Mouse (Mus musculus) midbrain, embryonic 10.5 days (tissue): Measurements from ENCODE around the gene Ppl. TPM values are rescaled to one million over a fixed set of nuclear protein-coding genes. Genes with fewer than 3 reads are reported as not detected.

Experiments used
- DNase-seq: peaks from one replicate; pipeline ENCODE4 v3.0.0-alpha.2; 2017; ENCODE audit warnings: low spot score
- H3K27ac ChIP-seq: fragments of 300-500 bp; sonication (generic); replicated peaks from 2 replicates; pipeline ENCODE4 v1.5.1; 2016; ENCODE audit warnings: mild to moderate bottlenecking
- H3K27me3 ChIP-seq: fragments of 300-500 bp; sonication (generic); 2 replicates; pipeline ENCODE4 v1.6.1; 2016; ENCODE audit warnings: low read depth, mild to moderate bottlenecking; ENCODE audit not compliant: poor library complexity, severe bottlenecking
- H3K36me3 ChIP-seq: fragments of 300-500 bp; sonication (generic); 2 replicates; pipeline ENCODE4 v1.6.1; 2016; ENCODE audit warnings: mild to moderate bottlenecking, moderate library complexity
- H3K4me1 ChIP-seq: fragments of 300-500 bp; sonication (generic); 2 replicates; pipeline ENCODE4 v1.6.1; 2016
- H3K4me3 ChIP-seq: fragments of 300-500 bp; sonication (generic); 2 replicates; pipeline ENCODE4 v1.5.1; 2016; ENCODE audit warnings: mild to moderate bottlenecking, moderate library complexity
- H3K9me3 ChIP-seq: fragments of 300-500 bp; sonication (generic); replicated peaks from 2 replicates; pipeline ENCODE4 v1.6.1; 2016; ENCODE audit warnings: mild to moderate bottlenecking
- WGBS: fragments of 180-500 bp; shearing (Covaris S2); methylation state at CpG from one replicate; pipeline ENCODE4 v1.1.7; 2016; 5-methylcytosine and 5-hydroxymethylcytosine counted together
- polyA plus RNA-seq: library from polyadenylated mRNA; unstranded; fragments of >200 nt; fragmentation: Nextera tagmentation; extraction: Ambion mirVana; gene quantifications from 2 replicates; pipeline ENCODE4 v1.2.1, GENCODE M21; 2016

Ppl gene
- polyA plus RNA-seq, 1 experiment from 2014 or later = 0.68 TPM

GRCm38 (mm10) chr16:5145570-5145969, 13.3 kb upstream of the Ppl start:
- Histone ChIP-seq H3K27me3 (peaks cover 40% of the 10 kb centered on the region), H3K27ac (no peak overlapping the region; the same call in 1 of the 2 replicates), H3K4me1 (peaks cover 18% of the 10 kb centered on the region), H3K4me3 (no peak overlapping the region), H3K36me3 (no peaks in the 10 kb centered on the region), H3K9me3 (no peaks in the 10 kb centered on the region)
- WGBS = 0% methylated on average over 7 of the region's 7 CpGs
- peak; percentile 72 for DNase-seq

GRCm38 (mm10) chr16:5139741-5140140, 7.5 kb upstream of the Ppl start:
- H3K27me3 ChIP-seq = peaks cover 13% of the 10 kb centered on the region
- H3K4me1 ChIP-seq = peaks cover 17% of the 10 kb centered on the region
- 48% methylated on average over 4 of the region's 4 CpGs for WGBS
- no peaks in the 10 kb centered on the region for H3K36me3 ChIP-seq
- no peak overlapping the region for H3K4me3 ChIP-seq
- DNase-seq = no peak
- no peaks in the 10 kb centered on the region for H3K9me3 ChIP-seq
- H3K27ac ChIP-seq = no peak overlapping the region

- Histone ChIP-seq H3K27me3 (peaks cover 39% of the 10 kb centered on the region), H3K36me3 (no peaks in the 10 kb centered on the region), H3K4me1 (peaks cover 23% of the 10 kb centered on the region), H3K9me3 (no peaks in the 10 kb centered on the region), H3K27ac (no peak overlapping the region), H3K4me3 (no peak overlapping the region)
- 72% methylated on average over 12 of the region's 12 CpGs for WGBS
- no peak for DNase-seq
Measured at GRCm38 (mm10) chr16:5137006-5137540, 4.9 kb upstream of the Ppl start.

GRCm38 (mm10) chr16:5136505-5136904, 4.3 kb upstream of the Ppl start:
- Histone ChIP-seq H3K4me3 (no peak overlapping the region), H3K4me1 (peaks cover 29% of the 10 kb centered on the region), H3K27me3 (peaks cover 45% of the 10 kb centered on the region), H3K36me3 (no peaks in the 10 kb centered on the region), H3K9me3 (no peaks in the 10 kb centered on the region), H3K27ac (no peak overlapping the region)
- DNase-seq = no peak
- WGBS = 16% methylated on average over 4 of the region's 4 CpGs

- Histone ChIP-seq H3K9me3 (no peaks in the 10 kb centered on the region), H3K4me1 (peaks cover 29% of the 10 kb centered on the region), H3K27ac (no peak overlapping the region), H3K36me3 (no peaks in the 10 kb centered on the region), H3K27me3 (peaks cover 50% of the 10 kb centered on the region), H3K4me3 (no peak overlapping the region)
- 82% methylated on average over 8 of the region's 8 CpGs for WGBS
- no peak for DNase-seq
Measured at GRCm38 (mm10) chr16:5135551-5136261, 3.5 kb upstream of the Ppl start.

GRCm38 (mm10) chr16:5134623-5135330, 2.6 kb upstream of the Ppl start:
- Histone ChIP-seq H3K27ac (no peak overlapping the region), H3K36me3 (no peaks in the 10 kb centered on the region), H3K9me3 (no peaks in the 10 kb centered on the region), H3K4me1 (peaks cover 29% of the 10 kb centered on the region), H3K4me3 (no peak overlapping the region), H3K27me3 (peaks cover 59% of the 10 kb centered on the region)
- DNase-seq = no peak
- 83% methylated on average over 14 of the region's 14 CpGs for whole genome bisulfite sequencing

- Histone ChIP-seq H3K4me3 (peak overlapping the region; percentile 50; the same call in 1 of the 2 replicates), H3K27me3 (peaks cover 79% of the 10 kb centered on the region), H3K9me3 (no peaks in the 10 kb centered on the region), H3K36me3 (no peaks in the 10 kb centered on the region), H3K4me1 (peaks cover 17% of the 10 kb centered on the region), H3K27ac (no peak overlapping the region)
- DNase-seq = no peak
- 4% methylated on average over 25 of the region's 25 CpGs for WGBS
Measured at GRCm38 (mm10) chr16:5131251-5131922, 834 bp downstream of the Ppl start.

GRCm38 (mm10) chr16:5130766-5131165, 1.5 kb downstream of the Ppl start:
- H3K27ac ChIP-seq = no peak overlapping the region
- H3K9me3 ChIP-seq = no peaks in the 10 kb centered on the region
- H3K4me3 ChIP-seq = no peak overlapping the region
- 14% methylated on average over 4 of the region's 4 CpGs for WGBS
- H3K4me1 ChIP-seq = peaks cover 12% of the 10 kb centered on the region
- no peak for DNase-seq
- peaks cover 79% of the 10 kb centered on the region for H3K27me3 ChIP-seq
- no peaks in the 10 kb centered on the region for H3K36me3 ChIP-seq

GRCm38 (mm10) chr16:5130196-5130595, 2.0 kb downstream of the Ppl start:
- H3K36me3 ChIP-seq = no peaks in the 10 kb centered on the region
- 55% methylated on average over 2 of the region's 2 CpGs for WGBS
- peaks cover 74% of the 10 kb centered on the region for H3K27me3 ChIP-seq

GRCm38 (mm10) chr16:5123476-5123875, 8.7 kb downstream of the Ppl start:
- H3K4me3 ChIP-seq = no peak overlapping the region
- H3K27me3 ChIP-seq = peaks cover 25% of the 10 kb centered on the region
- 0 out of 2 replicates have a peak, but pooled peaks cover 6% of the 10 kb centered on the region for H3K4me1 ChIP-seq
- 76% methylated on average over 6 of the region's 6 CpGs for WGBS
- no peak overlapping the region for H3K27ac ChIP-seq
- no peaks in the 10 kb centered on the region for H3K9me3 ChIP-seq
- H3K36me3 ChIP-seq = no peaks in the 10 kb centered on the region
- DNase-seq = no peak

More at GRCm38 (mm10) chr16:5130196-5130595, 2.0 kb downstream of the Ppl start:
- Histone ChIP-seq H3K4me1 (peaks cover 12% of the 10 kb centered on the region), H3K4me3 (no peak overlapping the region), H3K9me3 (no peaks in the 10 kb centered on the region), H3K27ac (no peak overlapping the region)
- DNase-seq = no peak

- 87% methylated on average over 4 of the region's 4 CpGs for WGBS
- Histone ChIP-seq H3K27ac (no peak overlapping the region), H3K27me3 (peaks cover 17% of the 10 kb centered on the region; the same call in 1 of the 2 replicates), H3K9me3 (no peaks in the 10 kb centered on the region), H3K36me3 (no peaks in the 10 kb centered on the region), H3K4me1 (0 out of 2 replicates have a peak, but pooled peaks cover 6% of the 10 kb centered on the region), H3K4me3 (no peak overlapping the region)
- DNase-seq = no peak
Measured at GRCm38 (mm10) chr16:5119845-5120244, 12.4 kb downstream of the Ppl start.

GRCm38 (mm10) chr16:5119385-5119784, 12.8 kb downstream of the Ppl start:
- Histone ChIP-seq H3K36me3 (no peaks in the 10 kb centered on the region), H3K4me3 (no peak overlapping the region), H3K27ac (no peak overlapping the region), H3K9me3 (no peaks in the 10 kb centered on the region), H3K4me1 (0 out of 2 replicates have a peak, but pooled peaks cover 6% of the 10 kb centered on the region), H3K27me3 (peaks cover 17% of the 10 kb centered on the region; the same call in 1 of the 2 replicates)
- WGBS = 81% methylated on average over 4 of the region's 4 CpGs
- DNase-seq = no peak
